ENCODE assay signal across 10 mouse cellular contexts in genomic region chr12:99645418-99645817, GRCm38 (mm10).
DNase-seq lines count a peak whose midpoint lies in the region; ATAC-seq and TF ChIP-seq lines count a peak whose summit lies in the region.
"Had no signal": no experiment of that assay in that cellular context is flagged by ENCODE, and none has a peak within 500 bp of the region (broad histone marks: within the 10 kb centered on the region; RNA-seq: fewer than 3 reads in every experiment).

No protein-coding gene starts in this region.

- no peaks in the 10 kb centered on the region for H3K36me3 ChIP-seq in forebrain, postnatal 0 days (ENCODE audit: insufficient read depth)
- H3K36me3 ChIP-seq in forebrain, embryonic 14.5 days (ENCODE audit: control insufficient read depth, insufficient read depth, low read length), result no peaks in the 10 kb centered on the region
- 0 out of 2 replicates have a peak, but pooled peaks cover 2% of the 10 kb centered on the region for H3K36me3 ChIP-seq in kidney, embryonic 16.5 days (ENCODE audit: insufficient read depth, low read length)
- H3K36me3 ChIP-seq: embryonic facial prominence, embryonic 12.5 days; G1E had no signal

- no peaks in the 10 kb centered on the region for H3K27me3 ChIP-seq in forebrain, postnatal 0 days (ENCODE audit: insufficient read depth, low read length)
- no peaks in the 10 kb centered on the region for H3K27me3 ChIP-seq in forebrain, embryonic 14.5 days (replicated peaks; ENCODE audit: control insufficient read depth, insufficient read depth, low read length)
- H3K27me3 ChIP-seq in kidney, embryonic 16.5 days (ENCODE audit: insufficient read depth, low read length), result no peaks in the 10 kb centered on the region
- H3K27me3 ChIP-seq: embryonic facial prominence, embryonic 12.5 days had no signal

- no peaks in the 10 kb centered on the region for H3K9me3 ChIP-seq in forebrain, postnatal 0 days (ENCODE audit: low read length)
- H3K9me3 ChIP-seq in forebrain, embryonic 14.5 days (replicated peaks; ENCODE audit: control insufficient read depth, low read length), result peaks cover 4% of the 10 kb centered on the region; the same call in 1 of the 2 replicates
- H3K9me3 ChIP-seq in kidney, embryonic 16.5 days (ENCODE audit: low read length), result peaks cover 27% of the 10 kb centered on the region

- H3K27ac ChIP-seq in forebrain, postnatal 0 days (ENCODE audit: low read depth, low read length), result no peak overlapping the region
- H3K27ac ChIP-seq in forebrain, embryonic 14.5 days (ENCODE audit: low read depth, low read length), result no peak overlapping the region
- no peak overlapping the region for H3K27ac ChIP-seq in kidney, embryonic 16.5 days (ENCODE audit: low read length)
- H3K27ac ChIP-seq: embryonic facial prominence, embryonic 12.5 days had no signal

- 0 out of 2 replicates have a peak, but pooled peaks cover 2% of the 10 kb centered on the region for H3K4me1 ChIP-seq in forebrain, postnatal 0 days (ENCODE audit: insufficient read depth)
- peaks cover 8% of the 10 kb centered on the region for H3K4me1 ChIP-seq in forebrain, embryonic 14.5 days (ENCODE audit: control insufficient read depth, insufficient read depth, low read length)
- H3K4me1 ChIP-seq in kidney, embryonic 16.5 days (ENCODE audit: insufficient read depth, low read length), result no peaks in the 10 kb centered on the region

- TF ChIP-seq CTCF in forebrain, postnatal 0 days (IDR thresholded peaks at IDR 0.05; ENCODE audit: low read depth), result no peak

- peak; percentile 63; the same call in 1 of the 2 replicates for ATAC-seq in forebrain, postnatal 0 days
- ATAC-seq in forebrain, embryonic 14.5 days, result no peak; the same call in 1 of the 2 replicates
- ATAC-seq in kidney, embryonic 16.5 days (ENCODE audit: low FRiP score, low TSS enrichment), result 0 out of 2 replicates have a peak, but pooled peaks have one; percentile 74
- no peak for ATAC-seq in erythroid progenitor cell, adult 5-6 weeks (replicated peaks; ENCODE audit: low FRiP score, poor library complexity, severe bottlenecking)

- no peak overlapping the region for H3K4me3 ChIP-seq in forebrain, postnatal 0 days (ENCODE audit: low read depth, low read length)
- no peak overlapping the region for H3K4me3 ChIP-seq in forebrain, embryonic 14.5 days (ENCODE audit: low read depth, low read length)
- H3K4me3 ChIP-seq in kidney, embryonic 16.5 days (ENCODE audit: low read length), result no peak overlapping the region
- H3K4me3 ChIP-seq: embryonic facial prominence, embryonic 12.5 days had no signal

- no peak for DNase-seq in forebrain, postnatal 0 days
- no peak for DNase-seq in forebrain, embryonic 14.5 days (ENCODE audit: low spot score)
- peak; percentile 43 to 49 for DNase-seq in thymus, postnatal 10 days (ENCODE audit: low spot score in 2 of 2)
- no peak for DNase-seq in thymus, postnatal 0 days (ENCODE audit: low spot score)
- DNase-seq in lung, postnatal 25 days (ENCODE audit: low spot score), result peak; percentile 35
- DNase-seq in thymus, postnatal 14 days, result peak; percentile 57

- H3K9ac ChIP-seq in forebrain, postnatal 0 days, result no peak overlapping the region
- H3K9ac ChIP-seq in forebrain, embryonic 14.5 days (ENCODE audit: low read length), result no peak overlapping the region
- H3K9ac ChIP-seq in kidney, embryonic 16.5 days (replicated peaks; ENCODE audit: low read length), result no peak overlapping the region
- H3K9ac ChIP-seq: embryonic facial prominence, embryonic 12.5 days had no signal

- 95% methylated on average over 18 of the region's 18 CpGs for whole genome bisulfite sequencing in forebrain, postnatal 0 days
- 96% methylated on average over 18 of the region's 18 CpGs for WGBS in forebrain, embryonic 14.5 days
- WGBS in kidney, embryonic 16.5 days, result 96% methylated on average over 18 of the region's 18 CpGs

- H3K4me2 ChIP-seq in forebrain, postnatal 0 days (ENCODE audit: low read depth), result no peak overlapping the region
- H3K4me2 ChIP-seq in forebrain, embryonic 14.5 days (ENCODE audit: low read length), result no peak overlapping the region
- H3K4me2 ChIP-seq in kidney, embryonic 16.5 days (replicated peaks; ENCODE audit: low read depth, low read length), result no peak overlapping the region
- H3K4me2 ChIP-seq: embryonic facial prominence, embryonic 12.5 days had no signal

Comparison
In these comparisons a context has a peak if more than half of its experiments do, and no peak if none do; other contexts are left out.
1. ATAC-seq: peak in forebrain, postnatal 0 days (single experiment) and kidney, embryonic 16.5 days (single experiment); none in forebrain, embryonic 14.5 days (single experiment) and erythroid progenitor cell, adult 5-6 weeks (single experiment).
2. DNase-seq: peak in thymus, postnatal 10 days (2 of 2), lung, postnatal 25 days (single experiment) and thymus, postnatal 14 days (single experiment); none in forebrain, postnatal 0 days (single experiment), forebrain, embryonic 14.5 days (single experiment) and thymus, postnatal 0 days (single experiment).